Mouse (Mus musculus): Measurements from ENCODE around the gene Topaz1. TPM values are rescaled to one million over a fixed set of nuclear protein-coding genes. Genes with fewer than 3 reads are reported as not detected.

Topaz1 gene
- not detected for total RNA-seq (2021)
- long read RNA-seq, experiment 1, result 0 reads
- long read RNA-seq, experiment 2, result 0 reads

- no peak for DNase-seq (ENCODE audit: low spot score in 2 of 2)
Observed at GRCm38 (mm10) chr9:122747060-122747459, at the start of gene Topaz1. TSS of gene Topaz1 (plus strand) at chr9:122747346.

DNA sequence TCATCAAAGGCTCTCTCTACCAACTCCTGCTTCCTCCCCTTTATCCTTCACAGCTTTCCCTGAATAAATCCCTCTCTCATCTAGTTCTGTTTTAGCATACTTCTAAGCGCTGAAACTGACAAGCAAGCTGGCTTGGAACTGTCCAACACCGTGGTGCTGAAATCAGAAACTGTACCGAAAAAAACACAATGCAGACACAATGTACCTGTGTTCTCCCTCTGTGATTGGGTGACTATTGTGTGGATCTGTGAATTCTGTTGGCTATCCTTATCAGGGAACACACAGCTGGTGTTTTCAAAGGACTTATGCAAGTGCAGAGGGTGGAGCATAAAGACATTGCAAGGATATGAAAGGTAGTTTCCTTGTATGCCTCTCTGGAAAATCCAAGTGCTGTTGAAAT, 45.3 kb upstream of the Topaz1 start:
- DNase-seq (ENCODE audit: low spot score in 2 of 2), result no peak

GRCm38 (mm10) chr9:122713836-122714235, 33.3 kb upstream of the Topaz1 start:
- peak in 1 of 2 experiments; percentile 24 for DNase-seq (ENCODE audit: low spot score in 2 of 2)

DNA sequence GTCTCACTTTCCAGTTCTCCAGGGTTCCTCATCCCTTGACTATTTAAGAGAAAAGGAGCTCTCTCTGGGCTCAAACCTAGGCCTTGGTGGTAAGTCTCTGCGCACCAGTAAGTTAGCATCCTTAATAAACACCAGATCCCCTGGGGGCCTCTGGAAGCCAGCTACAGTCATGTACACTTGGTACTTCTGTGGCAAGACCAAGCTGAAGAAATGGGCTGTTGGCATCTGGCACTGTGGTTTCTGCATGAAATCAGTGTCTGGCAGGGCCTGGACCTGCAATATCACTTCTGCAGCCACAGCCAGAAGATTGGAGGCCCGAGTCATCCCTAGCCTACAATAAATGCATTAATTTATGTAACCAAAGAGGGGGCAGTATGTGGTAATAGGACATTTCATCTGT, 32.1 kb upstream of the Topaz1 start:
- DNase-seq (ENCODE audit: low spot score in 2 of 2), result no peak

DNA sequence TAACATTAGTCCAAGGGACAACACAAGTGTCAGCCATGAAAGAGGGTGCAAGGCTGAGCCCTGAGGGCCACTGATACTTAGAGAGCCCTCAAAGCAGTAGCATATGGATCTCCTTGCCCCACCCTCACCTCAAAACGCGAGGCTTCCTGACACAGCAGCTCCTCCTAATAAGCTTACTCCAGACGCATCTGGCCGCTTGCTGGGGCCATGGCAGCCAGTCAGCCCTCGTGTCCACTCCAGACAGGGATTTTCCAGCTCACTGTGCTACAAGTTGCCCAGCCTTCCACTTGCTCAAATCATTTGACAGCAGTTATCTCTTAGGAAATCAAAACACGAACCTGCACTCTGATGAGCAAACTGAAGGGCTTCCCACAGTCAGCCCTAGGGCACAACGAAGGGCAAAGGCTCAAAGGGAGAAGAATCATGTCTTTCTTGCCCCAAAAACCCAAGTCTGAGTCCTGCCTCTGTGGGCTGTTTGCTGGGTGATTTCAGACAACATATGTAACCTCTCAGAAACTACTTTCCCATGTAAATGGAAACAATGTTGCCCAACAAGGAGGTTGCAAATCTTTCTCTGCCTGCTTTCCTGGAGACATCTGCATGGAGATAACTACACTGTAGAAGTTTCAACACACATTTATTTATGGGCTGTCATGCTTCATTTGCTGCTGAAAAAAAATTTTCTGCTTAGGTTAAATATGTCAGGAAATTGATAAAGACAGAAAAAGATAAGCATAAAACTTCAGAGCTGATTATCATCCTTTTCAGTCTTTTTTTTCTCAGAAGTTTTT, 30.8 kb upstream of the Topaz1 start:
- DNase-seq (ENCODE audit: low spot score in 2 of 2), result no peak

DNA sequence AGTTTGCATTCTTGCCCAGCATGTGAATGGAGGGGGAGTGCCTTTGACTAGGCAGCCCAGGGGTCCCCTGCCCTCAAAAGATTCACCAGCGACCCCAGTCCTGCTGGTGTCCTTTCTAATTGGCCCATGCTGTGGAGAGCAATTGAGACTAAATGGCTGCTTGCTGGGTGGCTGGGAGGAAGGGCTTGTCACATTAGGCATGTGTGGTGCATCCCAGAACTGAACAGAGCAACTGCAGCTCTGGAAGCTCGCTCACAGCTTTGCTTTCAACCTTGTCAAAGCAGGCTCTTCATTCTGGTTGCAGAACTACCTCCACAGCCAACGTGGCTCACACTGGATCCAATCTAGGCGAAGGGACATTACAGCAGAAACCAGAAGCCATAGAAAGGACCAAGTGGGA, 24.9 kb upstream of the Topaz1 start:
- no peak for DNase-seq (ENCODE audit: low spot score in 2 of 2)

DNA sequence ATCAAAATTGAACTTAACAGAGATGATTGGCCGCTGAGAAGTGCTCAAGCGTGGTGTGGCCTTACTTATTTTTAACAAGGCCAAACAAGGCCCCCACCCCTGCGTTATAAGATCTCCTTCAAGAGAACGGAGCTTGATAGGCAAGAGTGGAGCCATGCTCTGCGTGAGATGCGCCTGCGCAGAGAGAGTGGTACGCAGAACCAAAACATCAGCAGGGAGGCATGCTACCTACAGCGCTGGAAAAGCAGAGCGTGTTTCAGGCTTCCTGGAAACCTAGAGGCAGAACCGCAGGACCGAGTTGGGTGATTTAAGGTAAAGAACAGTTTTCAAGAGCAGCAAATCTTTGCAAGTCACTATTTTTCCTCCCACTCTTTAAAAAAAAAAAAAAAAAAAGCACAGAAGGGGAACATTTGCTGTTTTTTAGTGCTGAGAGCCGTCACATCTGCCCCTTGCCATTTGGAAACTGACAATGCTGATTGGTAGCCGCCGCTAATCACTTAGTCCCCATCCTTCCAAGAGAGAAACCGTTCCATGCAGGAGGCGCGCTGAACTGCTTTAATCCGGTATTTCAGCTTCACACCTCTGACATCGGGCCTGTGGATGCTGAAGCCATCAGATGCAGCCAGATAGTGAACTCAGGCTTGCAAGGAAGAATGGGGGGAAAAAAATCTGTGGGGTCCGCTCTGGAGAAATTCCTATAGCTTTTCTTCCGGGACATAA, 21.9 kb upstream of the Topaz1 start:
- DNase-seq (ENCODE audit: low spot score in 2 of 2), result no peak

GRCm38 (mm10) chr9:122729500-122729899, 17.6 kb upstream of the Topaz1 start:
- DNase-seq (ENCODE audit: low spot score in 2 of 2), result peak in 1 of 2 experiments; percentile 54

- DNase-seq (ENCODE audit: low spot score in 2 of 2), result no peak
Observed at GRCm38 (mm10) chr9:122732126-122732810, 14.9 kb upstream of the Topaz1 start.

DNA sequence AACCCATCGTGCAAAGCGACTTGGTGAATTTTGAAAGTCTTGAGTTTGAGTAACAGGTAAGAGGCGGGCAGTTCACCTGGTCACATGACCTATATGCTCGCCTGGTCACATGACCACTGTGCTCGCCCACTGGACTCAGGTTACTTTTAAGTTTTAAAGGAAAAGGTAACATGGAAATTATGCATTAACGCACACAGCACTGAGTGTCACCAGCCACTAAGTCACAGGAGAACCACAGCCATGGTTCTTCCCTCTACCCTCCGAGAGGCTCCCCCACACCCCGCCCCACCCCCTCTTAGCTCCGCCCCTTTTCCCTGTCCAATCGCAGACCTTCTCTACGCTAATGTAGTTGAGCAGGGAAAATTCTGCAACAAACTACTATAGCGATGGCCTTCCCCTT, 13.9 kb upstream of the Topaz1 start:
- no peak for DNase-seq (ENCODE audit: low spot score in 2 of 2)

DNA sequence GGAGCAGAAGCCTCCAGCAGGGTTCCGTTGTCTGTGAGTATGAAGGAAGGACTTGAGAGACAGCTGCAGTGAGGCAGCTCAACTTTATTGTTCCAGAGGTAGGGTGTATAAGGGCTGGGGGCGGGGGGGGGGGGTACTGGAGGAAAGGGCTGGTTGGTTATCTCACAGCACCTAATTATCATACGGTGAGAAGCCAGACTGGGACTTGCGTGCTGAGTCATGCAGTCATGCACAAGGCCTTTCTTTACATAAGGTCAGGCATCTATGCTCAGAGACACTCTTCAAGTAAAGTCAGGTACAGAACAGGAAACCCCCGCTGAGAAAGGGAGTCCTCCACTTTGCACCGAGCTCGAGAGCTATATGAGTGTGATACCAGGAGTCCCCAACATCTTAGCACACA, 12.2 kb upstream of the Topaz1 start:
- DNase-seq (ENCODE audit: low spot score in 2 of 2), result no peak

DNA sequence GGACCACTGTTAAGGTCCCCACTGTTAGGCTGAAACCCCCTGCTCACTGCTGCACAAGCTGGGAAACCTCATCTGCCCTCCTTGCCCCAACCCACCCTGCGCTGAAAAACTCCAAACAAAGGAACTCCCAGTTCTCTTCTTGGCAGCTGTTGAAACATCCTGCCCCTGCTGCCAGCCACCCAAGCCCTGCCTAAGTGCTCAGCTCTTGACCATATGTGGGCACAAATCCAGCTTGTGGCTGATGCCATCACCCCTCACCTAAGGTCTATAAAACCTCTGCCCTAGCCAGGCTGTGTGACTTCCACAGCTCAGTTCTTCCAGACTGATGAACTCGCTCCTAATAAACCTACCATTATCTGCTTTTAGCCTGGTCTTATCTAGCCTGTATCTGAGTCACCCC, 11.1 kb upstream of the Topaz1 start:
- DNase-seq (ENCODE audit: low spot score in 2 of 2), result no peak

GRCm38 (mm10) chr9:122736742-122737141, 10.4 kb upstream of the Topaz1 start:
- DNase-seq (ENCODE audit: low spot score in 2 of 2), result peak; percentile 34 to 54

DNA sequence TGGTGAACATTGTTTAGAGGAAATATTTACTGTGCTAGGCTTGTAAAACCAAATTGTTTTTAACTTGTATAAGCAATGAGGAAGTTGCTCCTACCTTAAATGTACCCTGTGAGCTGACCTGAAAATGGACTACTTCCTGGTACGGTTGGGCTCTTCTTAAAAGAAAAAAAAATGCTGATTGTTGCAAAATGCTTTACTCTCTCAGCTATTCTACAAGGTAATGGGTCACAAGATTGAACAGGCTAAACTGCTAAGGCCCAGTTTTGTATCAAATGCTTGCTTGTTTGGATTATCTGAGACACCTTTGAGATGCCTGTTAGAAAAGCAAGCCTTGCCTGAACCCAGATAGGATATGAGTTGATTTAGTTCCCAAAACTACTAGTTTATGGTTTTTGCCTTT, 1.3 kb upstream of the Topaz1 start:
- no peak for DNase-seq (ENCODE audit: low spot score in 2 of 2)

DNA sequence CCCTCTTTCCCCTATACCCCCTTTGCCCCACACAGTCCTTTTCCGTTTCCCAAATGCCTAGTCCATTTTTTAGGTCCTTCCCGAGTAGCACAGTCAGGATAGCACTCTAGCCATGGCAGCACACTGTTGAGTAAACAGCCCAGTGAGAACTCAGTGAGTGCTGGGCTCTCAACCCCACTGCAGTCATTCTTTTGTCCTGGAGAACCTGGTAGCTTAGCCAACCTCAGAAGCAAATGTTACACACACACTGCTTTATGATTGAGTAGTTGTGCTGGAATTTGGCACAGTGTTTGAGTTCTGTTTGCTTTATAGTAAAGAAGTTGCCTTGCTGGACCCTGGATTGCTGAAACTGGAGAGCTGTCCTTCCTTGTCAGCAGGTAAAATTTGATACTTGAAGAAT, 10.5 kb downstream of the Topaz1 start:
- DNase-seq (ENCODE audit: low spot score in 2 of 2), result no peak

DNA sequence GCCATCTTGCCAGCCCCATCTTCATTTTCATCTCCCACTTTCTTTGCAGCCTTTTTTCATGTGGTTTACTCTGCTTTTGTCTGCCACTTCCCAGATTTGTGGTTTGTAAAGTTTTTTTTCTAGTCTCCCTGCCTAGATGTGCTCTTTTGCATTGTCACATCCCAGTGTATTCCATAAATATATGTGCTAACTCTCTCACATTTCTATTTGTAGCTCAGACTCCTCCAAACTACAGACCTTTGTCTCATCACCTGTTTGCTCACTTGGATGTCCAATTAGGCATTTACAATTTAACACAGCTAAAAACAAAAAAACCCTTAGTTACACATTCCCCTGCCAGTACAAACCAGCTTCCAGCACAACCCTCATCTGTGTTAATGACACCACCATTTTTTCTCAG, 13.0 kb downstream of the Topaz1 start:
- no peak for DNase-seq (ENCODE audit: low spot score in 2 of 2)

DNA sequence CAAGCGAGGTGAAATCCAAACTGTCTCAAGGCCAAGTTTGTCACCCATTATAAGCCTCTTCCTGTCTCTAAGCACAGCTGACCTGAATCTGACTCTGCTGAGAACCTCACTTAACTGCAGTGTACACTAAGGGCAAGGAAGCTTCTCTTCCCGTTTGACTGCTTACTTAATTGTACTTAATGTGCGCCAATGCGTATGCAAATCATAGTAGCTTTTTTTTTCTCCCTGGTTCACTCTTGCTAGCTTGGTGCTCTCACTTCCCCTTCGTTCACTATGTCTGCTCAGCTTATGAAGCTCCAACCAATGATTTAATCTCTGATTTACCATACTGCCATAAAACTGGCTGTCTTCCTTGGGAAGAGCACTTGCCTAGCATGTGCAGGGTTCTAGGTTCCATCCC, 38.1 kb downstream of the Topaz1 start:
- DNase-seq (ENCODE audit: low spot score in 2 of 2), result no peak

- no peak for DNase-seq (ENCODE audit: low spot score in 2 of 2)
Observed at GRCm38 (mm10) chr9:122786534-122786933, 39.4 kb downstream of the Topaz1 start.

DNA sequence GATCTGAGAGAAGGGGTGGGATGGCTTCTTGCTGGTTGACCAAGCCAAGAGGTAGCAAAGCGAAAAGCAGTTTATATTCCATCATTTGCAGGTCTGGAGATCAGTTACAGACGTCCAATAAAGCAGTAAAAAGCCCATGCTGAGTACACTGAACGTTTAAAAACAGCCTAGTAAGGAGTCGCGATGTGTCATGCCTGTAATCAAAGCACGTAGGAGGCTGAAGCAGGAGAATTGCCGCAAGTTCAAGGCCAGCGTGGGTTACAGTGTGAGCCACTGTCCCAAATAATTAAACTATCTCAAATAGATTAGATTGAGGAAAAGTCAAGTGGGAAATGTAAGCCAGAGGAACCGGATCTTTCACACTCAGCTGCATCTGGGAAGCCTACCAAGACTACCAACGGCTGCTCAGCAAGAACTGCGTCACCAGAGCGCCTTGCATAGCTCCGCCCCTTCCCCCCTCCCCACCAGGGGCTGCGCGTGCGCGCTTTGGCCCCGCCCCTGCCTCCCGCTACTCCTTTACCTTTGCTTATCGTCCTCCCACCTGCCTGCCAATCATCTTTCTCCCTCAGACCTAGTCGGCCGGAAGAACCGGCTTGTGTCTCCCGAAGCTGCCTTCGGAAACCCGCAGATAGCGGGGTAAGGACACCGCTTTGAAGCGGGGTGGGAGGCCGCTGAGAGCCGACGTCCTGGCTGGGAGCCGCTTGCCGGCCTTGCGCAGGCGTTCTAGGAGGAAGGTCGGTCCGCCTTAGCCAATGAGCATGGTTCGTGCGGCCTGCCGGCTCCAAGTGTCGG, 58.1 kb downstream of the Topaz1 start, which contains the start of gene Tcaim:
TSS of gene Tcaim (plus strand) at position 487 of the 792 bp plus-strand sequence.
- DNase-seq (ENCODE audit: low spot score in 2 of 2), result peak; percentile 86 to 90

GRCm38 (mm10) chr9:122805845-122806341, 58.7 kb downstream of the Topaz1 start:
- no peak for DNase-seq (ENCODE audit: low spot score in 2 of 2)

DNA sequence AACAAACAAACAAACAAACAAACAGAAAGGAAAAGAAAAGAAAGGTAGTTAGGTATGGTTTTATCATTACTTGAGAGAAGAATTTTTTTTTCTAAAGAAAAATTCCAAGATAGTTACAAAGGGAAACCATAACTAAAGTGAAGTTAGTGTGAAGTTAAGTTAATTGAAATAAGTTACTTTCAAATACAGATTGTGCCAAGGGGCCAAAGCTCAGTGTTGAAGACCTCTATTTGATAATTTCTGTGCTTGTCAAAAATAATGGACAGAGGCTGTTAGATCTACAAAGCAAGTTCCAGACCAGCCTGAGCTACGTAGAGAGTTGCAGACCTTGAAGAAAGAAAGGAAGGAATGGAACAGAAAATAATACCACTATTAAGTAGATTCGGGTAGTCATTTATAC, 60.0 kb downstream of the Topaz1 start:
- no peak for DNase-seq (ENCODE audit: low spot score in 2 of 2)

Data from adrenal gland, adult 18-20 months (tissue).